Mouse (Mus musculus): ENCODE measurements around the gene Zfp36. TPM values are rescaled to one million over a fixed set of nuclear protein-coding genes. Genes with fewer than 3 reads are reported as not detected.

Gene Zfp36
- total RNA-seq, 4 experiments from 2014 or later: 12.2 to 40.6 (median 16.5) TPM

- DNase-seq (ENCODE audit: low spot score): no peak
Observed at GRCm38 (mm10) chr7:28384162-28384561, 4.1 kb upstream of the Zfp36 start.

GRCm38 (mm10) chr7:28383606-28384005 is 3.6 kb upstream of the Zfp36 start:
- DNase-seq (ENCODE audit: low spot score): no peak

- peak; percentile 66 for DNase-seq (ENCODE audit: low spot score)
Observed at GRCm38 (mm10) chr7:28382981-28383396, 2.9 kb upstream of the Zfp36 start.

- peak; percentile 26 for DNase-seq (ENCODE audit: low spot score)
Observed at GRCm38 (mm10) chr7:28382347-28382951, 2.4 kb upstream of the Zfp36 start.

- peak; percentile 94 for DNase-seq (ENCODE audit: low spot score)
Observed at GRCm38 (mm10) chr7:28381938-28382337, 1.9 kb upstream of the Zfp36 start.

- peak; percentile 92 for DNase-seq (ENCODE audit: low spot score)
Observed at GRCm38 (mm10) chr7:28381017-28381790, 1.2 kb upstream of the Zfp36 start.

- peak; percentile 96 for DNase-seq (ENCODE audit: low spot score)
Observed at GRCm38 (mm10) chr7:28378769-28379651, 1.0 kb downstream of the Zfp36 start.

- peak; percentile 65 for DNase-seq (ENCODE audit: low spot score)
Observed at GRCm38 (mm10) chr7:28378066-28378690, 1.9 kb downstream of the Zfp36 start.

GRCm38 (mm10) chr7:28377190-28378065 is 2.6 kb downstream of the Zfp36 start:
- peak; percentile 46 for DNase-seq (ENCODE audit: low spot score)

- DNase-seq (ENCODE audit: low spot score): peak; percentile 92
Observed at GRCm38 (mm10) chr7:28376011-28376771, 3.9 kb downstream of the Zfp36 start.

- peak; percentile 92 for DNase-seq (ENCODE audit: low spot score)
Observed at GRCm38 (mm10) chr7:28375176-28375921, 4.7 kb downstream of the Zfp36 start.

- no peak for DNase-seq (ENCODE audit: low spot score)
Observed at GRCm38 (mm10) chr7:28374647-28375046, 5.4 kb downstream of the Zfp36 start.

GRCm38 (mm10) chr7:28373891-28374495 is 6.1 kb downstream of the Zfp36 start:
- DNase-seq (ENCODE audit: low spot score): no peak

GRCm38 (mm10) chr7:28373131-28373581 is 6.9 kb downstream of the Zfp36 start:
- DNase-seq (ENCODE audit: low spot score): peak; percentile 91

- DNase-seq (ENCODE audit: low spot score): peak; percentile 99
Observed at GRCm38 (mm10) chr7:28372251-28373108, 7.6 kb downstream of the Zfp36 start, which contains the start of gene Plekhg2. Gene Plekhg2 (minus strand): TSS chr7:28372599.

GRCm38 (mm10) chr7:28371514-28371989 is 8.5 kb downstream of the Zfp36 start:
- DNase-seq (ENCODE audit: low spot score): peak; percentile 76

- no peak for DNase-seq (ENCODE audit: low spot score)
Observed at GRCm38 (mm10) chr7:28370977-28371513, 9.0 kb downstream of the Zfp36 start.
